Comparison of ENCODE assay signal across 9 mouse cellular contexts in the genomic region with DNA sequence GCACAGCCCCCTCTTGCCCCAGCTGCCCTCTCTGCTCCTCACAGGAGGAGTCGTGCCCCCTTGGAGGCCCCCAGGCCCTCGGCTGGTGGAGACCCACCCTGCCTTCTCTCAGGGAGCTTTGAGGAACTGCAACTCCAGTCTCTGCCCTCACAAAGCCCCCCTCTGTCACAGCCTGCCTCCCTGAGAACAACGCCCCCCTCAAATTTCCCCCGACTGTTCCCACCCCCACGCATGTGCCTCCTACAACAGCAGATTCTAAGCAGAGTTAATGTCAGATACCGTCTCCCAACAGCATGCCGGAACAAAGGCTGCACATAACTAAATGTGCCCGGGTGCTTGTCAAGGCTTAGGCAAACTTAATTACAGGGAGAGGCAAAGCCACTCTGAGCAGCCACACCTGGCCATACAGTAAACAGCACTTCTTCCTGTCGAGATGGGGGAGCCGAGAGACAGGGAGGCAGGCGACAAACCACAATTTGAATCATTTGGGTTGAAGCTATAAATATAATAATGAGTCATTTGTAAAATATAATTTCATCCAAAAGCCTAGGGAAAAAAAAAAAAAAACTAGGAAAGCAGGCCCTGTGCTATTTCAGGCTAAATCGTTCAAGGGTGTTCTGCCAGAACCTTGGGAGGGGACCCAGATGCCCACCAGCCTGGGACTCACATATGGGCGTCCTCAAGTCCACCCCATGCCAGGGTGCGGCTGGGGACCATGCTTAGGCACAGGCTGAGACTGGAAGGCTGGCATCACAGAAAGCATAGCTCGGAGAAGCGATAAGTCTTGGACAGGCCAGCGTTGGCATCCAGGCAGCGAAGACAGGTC. TPM values are rescaled to one million over a fixed set of nuclear protein-coding genes. Genes with fewer than 3 reads are reported as not detected.
DNase-seq lines count a peak whose midpoint lies in the region; ATAC-seq lines count a peak whose summit lies in the region.
"Had no signal": no experiment of that assay in that cellular context is flagged by ENCODE, and none has a peak within 500 bp of the region (broad histone marks: within the 10 kb centered on the region; RNA-seq: fewer than 3 reads in every experiment).

No protein-coding gene starts in this region.

- 50% methylated on average over 18 of the region's 18 CpGs for WGBS in embryonic facial prominence, embryonic 11.5 days
- 62% methylated on average over 18 of the region's 18 CpGs for WGBS in midbrain, embryonic 15.5 days

- H3K9me3 ChIP-seq in embryonic facial prominence, embryonic 11.5 days (replicated peaks; ENCODE audit: control insufficient read depth, low read length): no peaks in the 10 kb centered on the region; the same call in 1 of the 2 replicates
- H3K9me3 ChIP-seq in midbrain, embryonic 15.5 days: no peaks in the 10 kb centered on the region

- no peak for ATAC-seq in embryonic facial prominence, embryonic 11.5 days (replicated peaks; ENCODE audit: insufficient number of reproducible peaks, low FRiP score, low TSS enrichment, low read depth)
- no peak for ATAC-seq in inflammation-experienced regulatory T-cells, adult 6 months
- ATAC-seq in midbrain, embryonic 15.5 days (replicated peaks): no peak

- peak; percentile 59 to 84 for DNase-seq in layer of hippocampus, adult 18-20 months (ENCODE audit: low spot score in 2 of 2)
- DNase-seq in layer of hippocampus, postnatal 25 days (ENCODE audit: extremely low spot score in 1 of 2, low spot score in 1 of 2): no peak
- DNase-seq in embryonic facial prominence, embryonic 11.5 days (ENCODE audit: low spot score): peak; percentile 36
- DNase-seq in layer of hippocampus, adult 8-10 months (ENCODE audit: low spot score in 2 of 2): peak; percentile 62 to 71
- peak; percentile 65 for DNase-seq in right cerebral cortex, postnatal 25 days
- DNase-seq in cerebellum, postnatal 14 days: no peak

- H3K4me3 ChIP-seq in embryonic facial prominence, embryonic 11.5 days (ENCODE audit: low read depth, low read length): no peak overlapping the region
- no peak overlapping the region for H3K4me3 ChIP-seq in midbrain, embryonic 15.5 days

- no peaks in the 10 kb centered on the region for H3K36me3 ChIP-seq in embryonic facial prominence, embryonic 11.5 days (replicated peaks; ENCODE audit: control insufficient read depth, insufficient read depth, low read depth, low read length)
- no peaks in the 10 kb centered on the region for H3K36me3 ChIP-seq in midbrain, embryonic 15.5 days (replicated peaks)

- 0 out of 2 replicates have a peak overlapping the region, but pooled peaks have one; percentile 2 for H3K4me2 ChIP-seq in embryonic facial prominence, embryonic 11.5 days (ENCODE audit: low read depth, low read length)
- H3K4me2 ChIP-seq in midbrain, embryonic 15.5 days: no peak overlapping the region

- H3K27me3 ChIP-seq in embryonic facial prominence, embryonic 11.5 days (ENCODE audit: control insufficient read depth, insufficient read depth, low read length): no peaks in the 10 kb centered on the region; the same call in 1 of the 2 replicates
- no peaks in the 10 kb centered on the region for H3K27me3 ChIP-seq in midbrain, embryonic 15.5 days (replicated peaks)

- H3K27ac ChIP-seq in embryonic facial prominence, embryonic 11.5 days (replicated peaks; ENCODE audit: low read depth, low read length): peak overlapping the region; percentile 1; the same call in 1 of the 2 replicates
- H3K27ac ChIP-seq in midbrain, embryonic 15.5 days: no peak overlapping the region
- H3K27ac ChIP-seq: macrophage had no signal

- peaks cover under 1% of the 10 kb centered on the region for H3K4me1 ChIP-seq in embryonic facial prominence, embryonic 11.5 days (ENCODE audit: control insufficient read depth, insufficient read depth, low read length)
- peaks cover 5% of the 10 kb centered on the region for H3K4me1 ChIP-seq in midbrain, embryonic 15.5 days

- H3K9ac ChIP-seq in embryonic facial prominence, embryonic 11.5 days (replicated peaks; ENCODE audit: low read length): peak overlapping the region; percentile 22; the same call in 1 of the 2 replicates
- no peak overlapping the region for H3K9ac ChIP-seq in midbrain, embryonic 15.5 days

RNA-seq across cellular contexts. Expression of a gene that starts 34.6 kb away (rescaled TPM):
- total RNA-seq in layer of hippocampus, adult 18-20 months (2021): 1 to 10 TPM; 7.4 to 8.9 TPM
- total RNA-seq in layer of hippocampus, postnatal 25 days (2021): 1 to 10 TPM; 8.4 to 9.6 TPM
- 18.9 and 19.3 TPM in 2 replicates for polyA plus RNA-seq in embryonic facial prominence, embryonic 11.5 days (2014; fragmentation: Nextera tagmentation; extraction: Ambion mirVana)
- 10 to 100 TPM in 3 of 4 experiments, 1 to 10 TPM in 1; 7.5 to 11.2 (median 10.5) TPM for total RNA-seq in layer of hippocampus, adult 8-10 months (2022)
- 1 to 10 TPM; 3.4 to 7.5 (median 5.1) TPM for polyA plus RNA-seq in inflammation-experienced regulatory T-cells, adult 6 months (2017; shearing (Covaris generic))
- polyA plus RNA-seq in midbrain, embryonic 15.5 days (2015; fragmentation: Nextera tagmentation; extraction: Ambion mirVana): 12.2 and 13.3 TPM in 2 replicates

RNA-seq across cellular contexts. Expression of a gene that starts 42.7 kb away (rescaled TPM):
- 100 to 1,000 TPM; 108 to 115 TPM for total RNA-seq in layer of hippocampus, adult 18-20 months (2021)
- total RNA-seq in layer of hippocampus, postnatal 25 days (2021): 100 to 1,000 TPM in 1 of 2 experiments, 10 to 100 TPM in 1; 98.6 to 118 TPM
- 64.8 and 67.9 TPM in 2 replicates for polyA plus RNA-seq in embryonic facial prominence, embryonic 11.5 days (2014; fragmentation: Nextera tagmentation; extraction: Ambion mirVana)
- 100 to 1,000 TPM; 104 to 120 (median 111) TPM for total RNA-seq in layer of hippocampus, adult 8-10 months (2022)
- 10 to 100 TPM; 26.2 to 47.1 (median 38.5) TPM for polyA plus RNA-seq in inflammation-experienced regulatory T-cells, adult 6 months (2017; shearing (Covaris generic))
- 16.5 and 18.6 TPM in 2 replicates for polyA plus RNA-seq in midbrain, embryonic 15.5 days (2015; fragmentation: Nextera tagmentation; extraction: Ambion mirVana)

Comparison
In these comparisons a context has a peak if more than half of its experiments do, and no peak if none do; other contexts are left out.
1. DNase-seq: peak in layer of hippocampus, adult 18-20 months (2 of 2), embryonic facial prominence, embryonic 11.5 days (single experiment), layer of hippocampus, adult 8-10 months (2 of 2) and right cerebral cortex, postnatal 25 days (single experiment); none in layer of hippocampus, postnatal 25 days (0 of 2) and cerebellum, postnatal 14 days (0 of 2).